Mouse (Mus musculus) R1 (cell line): ENCODE data around the gene Krt17.
A peak's percentile ranks its signal among the peaks of the same experiment; 100 is the strongest.
"Not testable (repeated sequence)": the region's sequence is repeated elsewhere in the genome, so short reads cannot be mapped to it uniquely, and the experiment has no call there.

ENCODE experiments used
- DNase-seq: peaks from one replicate; pipeline ENCODE4 v3.0.0-alpha.2; 2018; ENCODE audit warnings: low read depth, low spot score

Gene Krt17

GRCm38 (mm10) chr11:100262058-100262980 is 1.5 kb upstream of the Krt17 start:
- DNase-seq: peak; percentile 87

- DNase-seq: no peak
These were observed 391 bp upstream of the Krt17 start for GRCm38 (mm10) chr11:100261235-100261605.

- DNase-seq: peak; percentile 16
These were observed 1.8 kb downstream of the Krt17 start for GRCm38 (mm10) chr11:100259079-100259478.

GRCm38 (mm10) chr11:100257967-100258366 is 2.9 kb downstream of the Krt17 start:
- no peak for DNase-seq

GRCm38 (mm10) chr11:100255514-100255913 is 5.3 kb downstream of the Krt17 start:
- peak; percentile 18 for DNase-seq

- peak; percentile 83 for DNase-seq
These were observed 6.3 kb downstream of the Krt17 start for GRCm38 (mm10) chr11:100254360-100255090.

GRCm38 (mm10) chr11:100248852-100249465 is 11.9 kb downstream of the Krt17 start, which contains the start of gene Krt16:
Krt16 (minus strand) TSS chr11:100248902.
- no peak for DNase-seq

GRCm38 (mm10) chr11:100246471-100246870 is 14.4 kb downstream of the Krt17 start:
- not testable (repeated sequence) for DNase-seq

GRCm38 (mm10) chr11:100240272-100240671 is 20.6 kb downstream of the Krt17 start:
- not testable (repeated sequence) for DNase-seq

GRCm38 (mm10) chr11:100221741-100222140 is 39.1 kb downstream of the Krt17 start:
- DNase-seq: peak; percentile 44

GRCm38 (mm10) chr11:100219304-100219703 is 41.5 kb downstream of the Krt17 start:
- no peak for DNase-seq

- no peak for DNase-seq
These were observed 52.3 kb downstream of the Krt17 start for GRCm38 (mm10) chr11:100208542-100208941.

GRCm38 (mm10) chr11:100207498-100207897 is 53.3 kb downstream of the Krt17 start, which contains the start of gene Krt14:
Krt14 (minus strand) TSS chr11:100207548.
- no peak for DNase-seq
